Mouse (Mus musculus): ENCODE data around the gene Stk32b.

DNA sequence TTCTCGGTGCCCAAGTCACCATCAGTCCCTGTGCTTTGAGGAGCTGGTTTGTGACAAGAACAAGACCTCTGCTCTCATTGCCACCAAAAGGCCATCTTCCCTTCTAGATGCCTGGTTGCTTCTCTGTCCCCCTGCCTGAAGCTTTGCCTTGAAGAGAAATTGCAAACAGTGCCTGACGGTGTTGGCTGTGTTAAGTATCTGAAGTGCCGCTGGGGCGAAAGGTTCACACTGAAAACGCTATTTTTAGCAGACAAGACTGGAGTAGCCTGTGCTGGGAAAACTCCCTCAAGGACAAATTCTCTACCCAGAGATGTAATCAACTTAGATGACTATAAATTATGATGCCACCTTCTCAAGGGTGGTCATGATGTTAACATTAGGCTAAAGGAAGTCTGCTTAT is 129.1 kb downstream of the Stk32b start:
- TF ChIP-seq GATA1 (IDR thresholded peaks at IDR 0.05; ENCODE audit: borderline replicate concordance, low read length) = no peak
- no peak for TF ChIP-seq FLI1 (IDR thresholded peaks at IDR 0.05; ENCODE audit: low read length)
